Mouse (Mus musculus): ENCODE data around the gene Psg19.
"Not testable (repeated sequence)": the region's sequence is repeated elsewhere in the genome, so short reads cannot be mapped to it uniquely, and the experiment has no call there.

Psg19 gene

DNA sequence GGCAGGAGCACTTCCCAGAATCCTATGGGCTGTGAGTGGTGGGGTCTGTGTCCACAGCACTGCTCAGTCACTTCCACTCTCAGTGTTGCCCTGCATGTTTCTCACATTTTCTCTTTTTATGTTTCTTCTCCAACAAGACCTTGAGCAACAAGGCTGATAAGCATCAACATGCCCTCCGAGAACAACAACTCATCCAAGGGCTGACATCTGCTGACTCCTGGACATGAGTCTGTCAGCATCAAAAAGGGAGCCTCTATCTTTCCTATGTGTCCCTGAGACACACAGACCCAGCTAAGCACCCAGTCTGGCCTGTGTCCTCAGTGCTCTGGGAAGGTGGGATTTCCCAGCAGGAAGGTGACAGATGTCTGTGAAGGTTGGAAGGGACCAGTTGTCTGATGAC, at the start of gene Psg19:
TSS of gene Psg19 (minus strand) at position 101 of the 400 bp plus-strand sequence.
- in situ Hi-C loops (cut with MseI, MboI), result no loop called here

DNA sequence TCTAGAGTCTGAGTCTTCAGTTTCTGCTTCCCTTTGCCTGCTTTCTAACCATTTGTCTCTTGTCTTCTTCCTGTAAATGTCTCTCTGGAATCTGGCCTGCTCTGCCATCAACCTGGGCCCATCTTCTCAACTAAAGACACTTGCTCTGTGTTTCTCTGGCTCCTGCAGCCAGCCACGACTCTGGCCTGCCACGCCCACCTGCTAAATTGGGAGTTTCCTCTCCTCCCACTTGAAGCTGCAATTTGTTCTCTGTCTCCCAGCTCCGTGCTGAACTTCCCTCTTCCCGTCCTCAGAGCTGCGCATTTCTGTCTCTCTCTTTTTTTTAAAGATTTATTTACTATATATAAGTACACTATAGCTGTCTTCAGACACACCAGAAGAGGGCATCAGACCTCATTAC, 46.5 kb upstream of the Psg19 start:
- in situ Hi-C loops (cut with MseI, MboI), result no loop called here

GRCm38 (mm10) chr7:18841174-18841567, 42.9 kb upstream of the Psg19 start:
- in situ Hi-C loops (cut with MseI, MboI), result no loop called here

GRCm38 (mm10) chr7:18840386-18841173, 42.3 kb upstream of the Psg19 start:
- in situ Hi-C loops (cut with MseI, MboI), result no loop called here

- in situ Hi-C loops (cut with MseI, MboI), result no loop called here
Measured at GRCm38 (mm10) chr7:18839865-18840264, 41.5 kb upstream of the Psg19 start, which contains the start of gene Mill2. Gene Mill2, plus strand, starts transcription at chr7:18839966.

DNA sequence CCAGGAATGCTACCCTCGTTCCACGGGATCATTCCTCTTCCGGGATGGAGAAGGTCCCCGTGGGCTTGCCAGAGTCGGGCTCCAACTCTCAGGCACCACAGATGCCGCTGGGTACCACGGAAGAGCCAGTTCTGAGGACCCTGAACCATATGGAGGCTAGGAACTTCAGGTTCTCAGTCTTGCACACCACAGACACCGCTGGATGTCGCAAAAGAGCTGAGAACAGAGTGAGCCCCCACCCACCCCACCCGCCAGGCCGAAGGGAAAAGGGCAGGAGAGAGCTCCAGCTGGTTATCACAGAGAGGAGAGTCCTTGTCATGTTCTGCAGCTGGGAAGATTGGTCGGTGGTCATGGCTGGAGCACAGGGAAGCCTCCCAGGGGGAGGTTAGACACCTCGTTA, 34.0 kb upstream of the Psg19 start:
- in situ Hi-C loops (cut with MseI, MboI), result no loop called here

- in situ Hi-C loops (cut with MseI, MboI), result no loop called here
Measured at GRCm38 (mm10) chr7:18829545-18829944, 31.2 kb upstream of the Psg19 start.

- in situ Hi-C loops (cut with MseI, MboI), result no loop called here
Measured at GRCm38 (mm10) chr7:18828592-18828991, 30.3 kb upstream of the Psg19 start.

DNA sequence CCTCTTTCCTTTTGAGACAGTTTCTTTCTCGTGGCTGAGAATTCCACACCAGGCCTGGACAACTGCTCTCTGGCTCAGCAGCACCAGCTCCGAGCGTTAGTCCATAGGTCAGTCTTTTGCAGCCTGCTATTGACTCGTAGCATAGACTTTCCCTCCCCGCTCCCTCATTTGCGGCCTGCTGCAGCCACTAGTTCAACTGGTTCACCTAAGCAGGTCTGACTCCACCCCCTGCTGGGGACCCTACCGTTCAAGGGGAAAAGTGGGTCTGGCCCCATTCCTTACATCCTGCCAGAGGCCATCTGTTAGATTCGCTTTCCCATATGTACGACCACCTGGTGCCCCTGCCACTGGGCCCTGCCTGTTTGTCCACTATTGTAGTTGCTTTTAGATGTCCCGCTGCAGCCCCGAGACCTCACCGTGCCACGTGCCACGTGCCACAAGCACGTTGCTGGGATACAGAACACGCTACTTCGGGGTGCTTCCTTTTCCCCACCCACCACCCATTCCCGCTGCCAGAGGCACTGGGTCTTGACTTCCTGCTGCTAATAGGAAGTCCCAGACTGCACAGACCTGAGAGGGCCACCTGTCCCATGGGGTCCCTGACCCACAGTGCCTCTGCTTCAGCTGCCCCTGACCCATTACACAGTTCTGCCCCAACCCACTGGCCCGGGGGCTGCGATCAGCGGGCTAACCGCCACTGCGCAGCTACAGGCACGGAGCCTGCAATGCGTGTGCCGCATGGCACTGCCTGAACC, 29.6 kb upstream of the Psg19 start:
- in situ Hi-C loops (cut with MseI, MboI), result no loop called here

DNA sequence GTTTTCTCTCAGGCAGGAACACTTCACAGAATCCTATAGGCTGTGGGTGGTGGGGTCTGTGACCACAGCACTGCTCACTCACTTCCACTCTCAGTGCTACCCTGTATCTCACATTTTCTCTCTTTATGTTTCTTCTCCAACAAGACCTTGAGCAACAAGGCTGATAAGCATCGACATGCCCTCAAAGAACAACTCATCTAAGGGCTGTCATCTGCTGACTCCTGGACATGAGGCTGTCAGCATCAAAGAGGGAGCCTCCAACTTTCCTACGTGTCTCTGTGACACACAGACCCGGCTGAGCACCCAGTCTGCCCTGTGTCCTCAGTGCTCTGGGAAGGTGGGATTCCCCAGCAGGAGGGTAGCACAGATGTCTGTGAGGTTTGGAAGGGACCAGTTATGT, 23.2 kb upstream of the Psg19 start, which contains the start of gene Psg17:
TSS of gene Psg17 (minus strand) at position 101 of the 400 bp plus-strand sequence.
- in situ Hi-C loops (cut with MseI, MboI), result no loop called here

DNA sequence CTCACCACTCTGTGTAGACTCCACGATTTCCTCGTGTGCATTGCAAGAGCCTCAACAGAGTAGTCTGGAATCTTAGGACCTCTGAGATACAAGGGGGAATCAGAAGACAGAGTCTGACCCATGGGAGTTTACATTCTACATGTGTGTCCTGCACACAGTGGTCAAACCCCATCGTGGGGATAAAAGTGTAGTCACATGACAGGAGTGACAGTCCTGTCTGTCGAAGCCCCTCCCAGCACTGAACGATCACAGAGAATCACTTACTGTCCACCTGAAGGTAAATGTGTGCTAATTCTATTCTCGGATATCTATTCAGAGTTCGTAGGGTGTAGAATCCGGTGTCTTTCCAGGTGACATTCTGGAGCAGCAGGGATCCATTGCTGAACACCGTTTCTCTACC, 20.0 kb upstream of the Psg19 start:
- in situ Hi-C loops (cut with MseI, MboI), result no loop called here

- in situ Hi-C loops (cut with MseI, MboI), result no loop called here
Measured at GRCm38 (mm10) chr7:18803526-18803925, 5.2 kb upstream of the Psg19 start.

DNA sequence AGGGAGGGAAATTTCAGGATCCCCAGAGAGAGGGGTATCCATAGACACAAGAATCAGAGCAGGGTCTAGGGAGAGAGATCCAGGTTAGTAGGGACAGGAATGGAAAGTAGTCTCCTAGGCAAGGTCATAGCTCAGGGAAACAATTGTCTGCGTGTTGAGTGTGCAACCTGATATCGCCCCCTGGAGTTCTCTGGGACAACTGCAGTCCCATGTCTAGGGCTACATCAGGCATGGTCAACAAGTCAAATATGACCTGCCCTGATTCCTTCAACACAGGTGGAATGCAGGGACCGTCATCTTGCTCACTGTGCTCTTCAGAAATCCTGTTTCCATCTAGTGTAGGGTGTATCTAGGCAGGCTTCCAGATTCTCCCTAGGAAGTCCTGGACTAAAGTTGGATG, 809 bp upstream of the Psg19 start:
- in situ Hi-C loops (cut with MseI, MboI), result no loop called here

DNA sequence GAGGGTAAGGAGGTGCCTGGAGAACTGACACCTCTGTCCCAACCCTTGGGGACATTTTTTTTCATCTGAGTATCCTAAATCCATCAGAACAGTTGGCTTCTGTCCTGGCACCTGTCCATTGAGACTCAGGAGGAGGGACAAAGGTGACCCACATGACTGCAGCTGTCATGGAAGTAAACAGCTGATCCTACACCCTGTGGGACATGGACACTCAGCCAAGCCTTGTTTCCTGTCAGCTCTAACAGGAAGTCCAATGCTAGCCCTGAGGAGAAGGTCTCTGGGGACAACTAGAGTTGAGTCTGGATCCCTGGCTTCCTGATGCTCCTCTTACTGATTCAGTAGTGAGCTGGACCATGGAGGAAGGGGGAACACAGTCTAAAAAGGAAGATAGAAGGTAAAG, 7.6 kb downstream of the Psg19 start:
- in situ Hi-C loops (cut with MseI, MboI), result not testable (repeated sequence)

GRCm38 (mm10) chr7:18781301-18781700, 17.0 kb downstream of the Psg19 start:
- in situ Hi-C loops (cut with MseI, MboI), result not testable (repeated sequence)

- in situ Hi-C loops (cut with MseI, MboI), result no loop called here
Measured at GRCm38 (mm10) chr7:18779337-18779781, 19.0 kb downstream of the Psg19 start.

DNA sequence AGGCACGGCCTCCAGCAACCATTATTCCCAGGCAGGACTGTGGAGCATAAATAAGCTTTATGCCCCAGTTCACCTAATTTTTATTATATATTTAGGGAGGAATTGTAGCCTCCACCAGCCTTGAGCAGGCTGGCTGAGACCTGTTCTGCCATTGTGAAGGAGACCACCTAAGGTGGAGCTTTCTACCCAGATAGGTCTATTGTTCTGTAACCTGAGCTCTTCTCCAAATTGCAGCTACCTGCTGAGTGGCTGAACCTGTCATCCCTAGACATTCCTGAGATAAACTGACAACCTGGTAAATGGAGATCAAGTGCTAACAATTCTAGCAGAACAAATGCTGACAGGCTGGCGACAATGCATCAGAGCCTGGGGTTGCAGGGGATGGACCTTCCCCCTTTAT, 35.4 kb downstream of the Psg19 start:
- in situ Hi-C loops (cut with MseI, MboI), result not testable (repeated sequence)

DNA sequence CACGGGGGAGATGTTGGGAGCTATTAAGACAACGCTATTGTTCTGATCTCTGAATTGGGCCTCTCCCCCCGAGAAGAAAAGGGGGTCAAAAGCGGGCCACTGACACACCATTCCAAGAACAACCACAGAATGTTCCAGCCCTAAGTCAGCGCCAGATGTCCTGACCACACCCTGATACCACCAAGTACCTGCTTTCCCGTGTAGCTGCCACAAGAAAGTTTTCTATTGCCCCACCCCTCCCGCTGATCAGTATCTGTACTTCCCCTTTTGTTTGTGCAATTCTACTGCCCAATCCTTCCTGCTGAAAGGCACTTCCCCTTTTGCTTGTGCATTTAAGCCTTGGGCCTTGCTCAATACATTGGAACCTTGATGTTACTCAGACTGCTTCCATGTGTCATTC, 38.2 kb downstream of the Psg19 start:
- in situ Hi-C loops (cut with MseI, MboI), result not testable (repeated sequence)

DNA sequence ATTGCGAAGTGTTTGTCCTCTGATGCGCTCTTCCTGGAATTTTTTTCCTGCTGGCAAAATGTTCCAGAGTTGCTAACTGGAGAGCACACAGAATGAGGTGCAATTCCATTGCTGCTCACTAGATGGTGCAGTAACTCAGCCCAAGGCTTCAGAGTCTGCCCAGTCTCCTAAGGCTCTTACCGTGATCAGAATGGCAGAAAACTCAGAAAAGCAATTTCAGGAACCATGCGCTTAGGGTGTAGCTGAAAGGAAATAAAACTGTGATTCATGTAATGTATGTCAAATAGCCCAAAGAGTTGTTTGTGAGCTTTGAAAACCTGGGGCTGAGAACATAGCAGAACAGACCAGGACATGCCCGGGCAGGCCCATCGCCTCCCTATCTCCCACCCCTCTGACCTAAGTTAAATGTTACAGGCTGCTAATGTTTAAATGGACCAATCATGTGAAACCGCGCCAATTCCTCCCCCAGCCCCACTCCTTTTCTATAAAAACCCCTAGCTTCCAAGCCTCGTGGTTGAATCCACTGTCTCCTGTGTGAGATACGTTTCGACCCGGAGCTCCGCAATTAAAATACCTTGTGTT, 48.3 kb downstream of the Psg19 start:
- in situ Hi-C loops (cut with MseI, MboI), result loop anchor here in 1 of 2 experiments (10.0 kb wide), 1 partner anchor 125 kb away; the partner anchor contains the start of gene Pglyrp1

DNA sequence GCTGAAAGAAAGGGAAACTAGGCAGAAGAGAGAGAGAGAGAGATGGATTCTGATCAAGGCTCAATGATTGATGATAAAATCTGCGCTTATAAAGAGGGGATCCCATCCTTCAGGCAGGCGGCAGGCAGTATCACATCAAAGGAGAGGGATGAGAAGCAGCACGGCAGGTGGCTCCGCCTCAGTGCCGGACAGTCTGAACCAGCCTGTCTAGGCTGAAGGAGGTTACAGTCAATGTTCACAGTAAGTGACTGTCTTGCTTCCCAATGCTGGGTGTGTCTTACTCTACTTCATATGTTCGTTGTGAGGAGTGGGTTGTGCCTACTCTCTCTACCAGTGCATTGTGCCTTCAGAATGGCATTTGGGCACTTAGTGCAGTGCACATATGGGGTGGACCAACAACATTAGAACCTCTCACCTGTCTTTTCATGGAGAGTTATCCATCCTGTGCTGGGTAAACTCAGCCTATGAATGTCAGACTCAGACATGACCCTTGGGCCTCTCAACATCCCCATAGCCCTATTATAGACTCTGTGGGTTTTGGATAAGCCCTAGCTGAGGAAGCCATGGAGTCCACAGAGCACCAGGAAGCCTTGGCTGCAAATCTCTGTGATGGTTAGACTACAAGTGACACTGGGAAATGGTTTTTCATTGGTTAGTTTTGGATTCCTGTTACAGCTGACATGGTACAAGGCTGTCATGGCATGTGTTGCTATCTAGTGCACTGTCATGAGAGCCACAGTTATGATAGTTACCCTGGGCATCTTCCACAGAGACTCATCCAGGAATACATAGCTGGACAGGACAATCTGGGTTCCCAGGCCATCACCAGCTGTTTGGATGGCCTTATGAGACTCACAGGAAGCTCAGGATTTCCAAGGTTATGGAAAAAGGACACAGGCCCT, 49.1 kb downstream of the Psg19 start:
- in situ Hi-C loops (cut with MseI, MboI), result no loop called here

GRCm38 (mm10) chr7:18747420-18747819, 50.9 kb downstream of the Psg19 start:
- in situ Hi-C loops (cut with MseI, MboI), result not testable (repeated sequence)
